Mouse (Mus musculus): Measurements from ENCODE around the gene Arvcf. TPM values are rescaled to one million over a fixed set of nuclear protein-coding genes. Genes with fewer than 3 reads are reported as not detected.
A peak's percentile ranks its signal among the peaks of the same experiment; 100 is the strongest.

The Arvcf gene
- total RNA-seq, 2 experiments from 2014 or later: 14.0 to 14.3 TPM

GRCm38 (mm10) chr16:18403285-18403684, 55.3 kb downstream of the Arvcf start:
- no peak for ATAC-seq (replicated peaks; ENCODE audit: low FRiP score, low TSS enrichment, poor library complexity, severe bottlenecking)

GRCm38 (mm10) chr16:18405091-18405854, 57.3 kb downstream of the Arvcf start:
- ATAC-seq (replicated peaks; ENCODE audit: low FRiP score, low TSS enrichment, poor library complexity, severe bottlenecking): peak; percentile 52

- 0 out of 2 replicates have a peak, but pooled peaks have one; percentile 1 for ATAC-seq (replicated peaks; ENCODE audit: low FRiP score, low TSS enrichment, poor library complexity, severe bottlenecking)
Measured at GRCm38 (mm10) chr16:18405876-18406275, 57.9 kb downstream of the Arvcf start.

- peak; percentile 53 for ATAC-seq (replicated peaks; ENCODE audit: low FRiP score, low TSS enrichment, poor library complexity, severe bottlenecking)
Measured at GRCm38 (mm10) chr16:18406293-18406692, 58.3 kb downstream of the Arvcf start.

GRCm38 (mm10) chr16:18407912-18408311, 59.9 kb downstream of the Arvcf start:
- ATAC-seq (replicated peaks; ENCODE audit: low FRiP score, low TSS enrichment, poor library complexity, severe bottlenecking): no peak

GRCm38 (mm10) chr16:18409776-18410175, 61.8 kb downstream of the Arvcf start:
- no peak for ATAC-seq (replicated peaks; ENCODE audit: low FRiP score, low TSS enrichment, poor library complexity, severe bottlenecking)

- no peak for ATAC-seq (replicated peaks; ENCODE audit: low FRiP score, low TSS enrichment, poor library complexity, severe bottlenecking)
Measured at GRCm38 (mm10) chr16:18410418-18410817, 62.4 kb downstream of the Arvcf start.

- no peak for ATAC-seq (replicated peaks; ENCODE audit: low FRiP score, low TSS enrichment, poor library complexity, severe bottlenecking)
Measured at GRCm38 (mm10) chr16:18411026-18411649, 63.2 kb downstream of the Arvcf start.

- 0 out of 2 replicates have a peak, but pooled peaks have one; percentile 8 for ATAC-seq (replicated peaks; ENCODE audit: low FRiP score, low TSS enrichment, poor library complexity, severe bottlenecking)
Measured at GRCm38 (mm10) chr16:18411802-18412476, 64.0 kb downstream of the Arvcf start.

GRCm38 (mm10) chr16:18413032-18413816, 65.2 kb downstream of the Arvcf start:
- no peak for ATAC-seq (replicated peaks; ENCODE audit: low FRiP score, low TSS enrichment, poor library complexity, severe bottlenecking)

- ATAC-seq (replicated peaks; ENCODE audit: low FRiP score, low TSS enrichment, poor library complexity, severe bottlenecking): no peak
Measured at GRCm38 (mm10) chr16:18416094-18416761, 68.2 kb downstream of the Arvcf start.

GRCm38 (mm10) chr16:18416837-18417236, 68.9 kb downstream of the Arvcf start:
- ATAC-seq (replicated peaks; ENCODE audit: low FRiP score, low TSS enrichment, poor library complexity, severe bottlenecking): no peak

- ATAC-seq (replicated peaks; ENCODE audit: low FRiP score, low TSS enrichment, poor library complexity, severe bottlenecking): no peak
Measured at GRCm38 (mm10) chr16:18417491-18417890, 69.5 kb downstream of the Arvcf start.

- ATAC-seq (replicated peaks; ENCODE audit: low FRiP score, low TSS enrichment, poor library complexity, severe bottlenecking): peak; percentile 93
Measured at GRCm38 (mm10) chr16:18418756-18419602, 71.0 kb downstream of the Arvcf start.

- peak; percentile 51 for ATAC-seq (replicated peaks; ENCODE audit: low FRiP score, low TSS enrichment, poor library complexity, severe bottlenecking)
Measured at GRCm38 (mm10) chr16:18419603-18420026, 71.6 kb downstream of the Arvcf start.

- no peak for ATAC-seq (replicated peaks; ENCODE audit: low FRiP score, low TSS enrichment, poor library complexity, severe bottlenecking)
Measured at GRCm38 (mm10) chr16:18420571-18420970, 72.6 kb downstream of the Arvcf start.

GRCm38 (mm10) chr16:18423203-18423914, 75.4 kb downstream of the Arvcf start:
- no peak for ATAC-seq (replicated peaks; ENCODE audit: low FRiP score, low TSS enrichment, poor library complexity, severe bottlenecking)

- no peak for ATAC-seq (replicated peaks; ENCODE audit: low FRiP score, low TSS enrichment, poor library complexity, severe bottlenecking)
Measured at GRCm38 (mm10) chr16:18423915-18424265, 75.9 kb downstream of the Arvcf start.
